Mouse (Mus musculus) cortical plate, adult 2 months (tissue): ENCODE measurements at regions not wholly inside any gene's neighbourhood (a gene's known extent, or its start where the extent isn't known, plus 50 kb on each side); places are given as distances from the start of the nearest gene placed in this dataset.

Experiments
- H3K27ac ChIP-seq: fragments of 200-500 bp; 2 replicates; pipeline ENCODE4 v1.5.1; 2012; ENCODE audit warnings: low read length, control low read depth, inconsistent platforms; ENCODE audit not compliant: insufficient read depth
- H3K4me1 ChIP-seq: fragments of 200-500 bp; 2 replicates; pipeline ENCODE4 v1.6.1; 2011; ENCODE audit warnings: low read length; ENCODE audit not compliant: control insufficient read depth, insufficient read depth
- H3K4me3 ChIP-seq: fragments of 200-500 bp; 2 replicates; pipeline ENCODE4 v1.5.1; 2011; ENCODE audit warnings: mild to moderate bottlenecking, low read length, control low read depth; ENCODE audit not compliant: insufficient read depth
- CTCF ChIP-seq: fragments of 200-500 bp; IDR thresholded peaks from 2 replicates; pipeline ENCODE4 v1.5.1; 2011; ENCODE audit warnings: mild to moderate bottlenecking, control low read depth, low read length; ENCODE audit not compliant: insufficient read depth; ENCODE audit errors: extremely low read depth
- POLR2A ChIP-seq: fragments of 200-500 bp; IDR thresholded peaks from 2 replicates; pipeline ENCODE4 v1.6.1; 2011; ENCODE audit warnings: mild to moderate bottlenecking, low read length, control low read depth; ENCODE audit not compliant: insufficient read depth; ENCODE audit errors: extremely low read depth

- no peak overlapping the region for H3K4me3 ChIP-seq
- H3K4me1 ChIP-seq, result no peaks in the 10 kb centered on the region
- no peak overlapping the region for H3K27ac ChIP-seq
- TF ChIP-seq POLR2A (no peak), CTCF (no peak)
These were observed 566.6 kb upstream of the Adamts9 start for GRCm38 (mm10) chr6:93509857-93510256.

GRCm38 (mm10) chr6:93497824-93498223, 554.5 kb upstream of the Adamts9 start:
- Histone ChIP-seq H3K4me3 (no peak overlapping the region), H3K4me1 (no peaks in the 10 kb centered on the region), H3K27ac (no peak overlapping the region)
- no peak for TF ChIP-seq POLR2A
- no peak for TF ChIP-seq CTCF

GRCm38 (mm10) chr6:93488441-93488955, 545.2 kb upstream of the Adamts9 start:
- TF ChIP-seq CTCF (no peak), POLR2A (no peak)
- Histone ChIP-seq H3K27ac (no peak overlapping the region), H3K4me1 (no peaks in the 10 kb centered on the region), H3K4me3 (no peak overlapping the region)

GRCm38 (mm10) chr6:93478521-93478920, 535.2 kb upstream of the Adamts9 start:
- no peaks in the 10 kb centered on the region for H3K4me1 ChIP-seq
- TF ChIP-seq CTCF (no peak), POLR2A (no peak)
- no peak overlapping the region for H3K4me3 ChIP-seq
- no peak overlapping the region for H3K27ac ChIP-seq

GRCm38 (mm10) chr6:93474981-93475380, 531.7 kb upstream of the Adamts9 start:
- TF ChIP-seq CTCF (no peak), POLR2A (no peak)
- Histone ChIP-seq H3K27ac (no peak overlapping the region), H3K4me3 (no peak overlapping the region)

GRCm38 (mm10) chr6:93467867-93468266, 524.6 kb upstream of the Adamts9 start:
- Histone ChIP-seq H3K27ac (no peak overlapping the region), H3K4me1 (no peaks in the 10 kb centered on the region), H3K4me3 (no peak overlapping the region)
- TF ChIP-seq POLR2A (no peak), CTCF (no peak)

More at GRCm38 (mm10) chr6:93474981-93475380, 531.7 kb upstream of the Adamts9 start:
- no peaks in the 10 kb centered on the region for H3K4me1 ChIP-seq

- H3K4me1 ChIP-seq, result no peaks in the 10 kb centered on the region
- H3K4me3 ChIP-seq, result no peak overlapping the region
- TF ChIP-seq POLR2A, result no peak
- no peak for TF ChIP-seq CTCF
- H3K27ac ChIP-seq, result no peak overlapping the region
These were observed 519.6 kb upstream of the Adamts9 start for GRCm38 (mm10) chr6:93462861-93463260.

GRCm38 (mm10) chr6:93461374-93461773, 518.1 kb upstream of the Adamts9 start:
- TF ChIP-seq CTCF, result no peak
- TF ChIP-seq POLR2A, result no peak
- no peak overlapping the region for H3K4me3 ChIP-seq
- H3K4me1 ChIP-seq, result no peaks in the 10 kb centered on the region
- H3K27ac ChIP-seq, result no peak overlapping the region

GRCm38 (mm10) chr6:93457613-93458012, 514.3 kb upstream of the Adamts9 start:
- Histone ChIP-seq H3K4me1 (no peaks in the 10 kb centered on the region; the same call in 1 of the 2 replicates), H3K27ac (no peak overlapping the region), H3K4me3 (no peak overlapping the region)
- TF ChIP-seq POLR2A, result no peak
- no peak for TF ChIP-seq CTCF

GRCm38 (mm10) chr6:93456383-93457033, 513.2 kb upstream of the Adamts9 start:
- Histone ChIP-seq H3K4me1 (no peaks in the 10 kb centered on the region; the same call in 1 of the 2 replicates), H3K4me3 (no peak overlapping the region), H3K27ac (no peak overlapping the region)
- TF ChIP-seq CTCF (no peak), POLR2A (no peak)
